Mouse (Mus musculus) cerebellum, adult 11-12 months (tissue): ENCODE measurements at regions not wholly inside any gene's neighbourhood (a gene's known extent, or its start where the extent isn't known, plus 50 kb on each side); places are given as distances from the start of the nearest gene placed in this dataset.

Experiments used
- DNase-seq: peaks from one replicate; pipeline ENCODE4 v3.0.0; 2022

DNA sequence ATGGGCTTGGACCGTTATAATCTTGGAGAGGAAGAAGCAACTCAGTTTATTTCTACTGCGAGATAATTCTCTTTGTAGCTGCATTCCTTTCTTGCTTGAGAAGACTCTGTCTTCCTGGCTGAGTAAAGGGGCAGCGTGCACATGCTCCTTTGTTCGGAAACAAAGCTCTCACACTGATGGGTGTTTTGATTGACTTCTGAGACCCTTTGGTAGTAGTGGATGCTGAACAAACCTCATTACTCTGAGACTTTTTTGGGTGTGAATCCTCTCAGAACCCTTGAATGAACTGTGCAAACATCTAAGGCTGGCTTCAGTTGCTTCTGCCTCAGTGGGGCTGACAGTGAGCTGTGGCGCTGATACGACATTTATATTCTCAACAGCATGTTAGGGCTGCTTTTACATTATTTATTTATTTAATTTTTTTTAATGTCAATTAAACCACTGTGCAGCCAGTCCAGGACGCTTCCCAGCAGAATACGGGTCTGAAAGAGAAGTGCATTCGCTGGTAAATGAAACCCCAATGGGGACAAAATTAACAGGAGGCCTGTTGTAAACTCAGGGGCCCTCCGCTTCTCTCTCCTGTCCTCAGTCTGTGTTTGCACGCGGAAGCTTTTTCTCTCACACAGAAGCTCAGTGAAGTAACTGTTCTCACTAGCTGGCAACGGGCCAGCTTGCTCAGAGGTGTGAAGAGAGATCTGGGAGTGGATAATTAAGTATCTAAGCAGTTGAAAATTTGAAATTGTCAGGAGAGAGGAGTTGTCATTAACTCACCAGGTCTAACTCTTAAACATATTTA lies 380.1 kb upstream of the Slc30a5 start:
- peak; percentile 63 for DNase-seq

DNA sequence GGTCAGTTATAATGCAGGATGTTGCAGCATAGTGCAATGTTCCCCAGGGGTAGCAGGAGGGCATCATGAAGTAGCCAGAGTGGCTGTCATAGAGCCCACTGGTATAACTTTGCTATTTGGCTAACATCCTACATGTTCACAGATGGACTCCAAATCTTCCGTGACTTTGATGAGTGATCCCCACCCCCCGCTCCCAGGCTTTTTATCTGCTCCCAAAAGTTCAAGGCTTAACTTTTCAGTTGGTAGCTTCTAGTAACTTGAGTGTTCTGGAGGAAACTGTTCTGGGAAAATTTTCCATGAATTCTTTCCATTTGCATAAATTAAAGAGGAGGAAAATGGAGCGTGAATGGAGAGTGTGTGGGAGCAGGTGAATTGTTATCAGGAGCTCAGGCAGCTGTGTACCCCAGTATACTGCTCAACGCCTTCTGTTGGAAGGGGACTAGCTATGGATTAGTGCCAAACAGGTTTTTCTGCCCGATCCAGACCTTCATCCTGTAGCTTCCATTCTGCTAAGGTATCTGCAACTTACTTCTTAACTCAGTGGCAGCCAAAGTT lies 379.2 kb upstream of the Slc30a5 start:
- no peak for DNase-seq

DNA sequence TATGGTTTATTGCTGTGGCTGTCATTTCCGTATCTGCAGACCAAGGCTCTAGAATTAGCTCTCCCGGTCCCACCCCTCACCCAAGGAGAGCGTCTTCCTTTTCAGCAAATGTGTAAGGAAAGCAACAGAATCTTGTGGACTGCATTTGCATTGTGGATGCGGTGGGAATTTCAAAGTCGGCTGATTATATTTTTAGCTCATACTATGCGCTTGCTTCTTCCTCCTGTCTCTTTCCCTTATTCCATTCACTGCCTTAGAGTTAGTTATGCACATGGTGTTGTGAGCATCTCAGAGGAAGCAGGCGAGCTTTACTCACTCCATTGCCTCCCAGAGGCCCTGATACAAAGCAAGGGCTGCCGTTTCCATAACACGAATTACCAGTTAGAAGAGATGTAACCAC lies 375.6 kb upstream of the Slc30a5 start:
- DNase-seq, result no peak

DNA sequence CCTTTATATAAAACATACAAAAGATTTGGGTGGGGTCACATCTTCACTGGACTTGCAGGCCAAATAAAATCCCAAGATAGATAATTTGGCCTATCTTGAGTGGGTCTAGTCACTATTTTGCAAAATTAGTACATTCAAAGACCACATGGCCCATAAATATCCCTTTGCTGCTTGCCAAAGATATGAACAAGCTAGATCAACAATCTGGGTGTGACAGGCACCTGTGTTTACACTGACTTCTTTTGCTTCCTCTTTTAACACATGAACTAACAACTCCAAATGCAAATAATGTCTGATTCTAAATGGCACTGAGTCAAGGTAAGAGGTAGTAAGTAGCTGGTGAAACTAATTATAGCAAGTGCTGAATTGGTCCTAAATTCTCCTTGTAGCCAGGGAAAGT lies 370.2 kb upstream of the Slc30a5 start:
- no peak for DNase-seq

DNA sequence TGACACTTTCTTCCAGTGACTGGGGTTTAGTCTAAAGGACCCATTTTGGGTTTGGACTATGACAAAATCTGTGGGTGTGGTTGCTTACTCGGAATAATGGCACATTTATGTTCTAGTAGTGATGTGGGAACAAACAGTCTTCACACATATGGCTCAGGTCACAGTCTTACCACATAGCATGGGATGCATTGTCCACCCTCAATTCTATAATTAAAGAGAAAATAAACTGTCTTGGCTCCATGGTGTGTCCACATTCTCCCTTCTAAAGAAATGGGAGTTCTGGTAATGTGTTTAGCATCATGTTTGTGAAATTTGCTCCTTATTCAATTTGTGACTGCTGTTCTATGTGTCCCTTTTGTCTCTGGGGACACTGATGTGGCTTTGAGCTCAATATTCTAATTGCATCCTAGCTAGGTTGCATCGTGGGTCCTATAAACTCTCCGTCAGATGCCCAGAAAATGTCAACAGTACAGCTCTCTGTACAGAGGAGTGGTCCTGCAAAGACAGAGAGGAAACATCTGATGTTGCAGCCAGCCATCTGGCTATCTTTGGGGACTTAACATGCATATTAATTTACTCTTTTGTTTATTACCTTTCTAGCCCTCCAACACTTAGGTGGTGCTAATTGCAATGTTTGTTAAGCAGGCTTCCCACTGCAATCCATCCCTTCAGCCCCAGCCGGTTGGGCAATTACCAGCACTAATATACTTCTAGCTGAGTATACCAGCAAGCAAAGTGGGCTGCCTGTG lies 369.5 kb upstream of the Slc30a5 start:
- DNase-seq, result no peak

DNA sequence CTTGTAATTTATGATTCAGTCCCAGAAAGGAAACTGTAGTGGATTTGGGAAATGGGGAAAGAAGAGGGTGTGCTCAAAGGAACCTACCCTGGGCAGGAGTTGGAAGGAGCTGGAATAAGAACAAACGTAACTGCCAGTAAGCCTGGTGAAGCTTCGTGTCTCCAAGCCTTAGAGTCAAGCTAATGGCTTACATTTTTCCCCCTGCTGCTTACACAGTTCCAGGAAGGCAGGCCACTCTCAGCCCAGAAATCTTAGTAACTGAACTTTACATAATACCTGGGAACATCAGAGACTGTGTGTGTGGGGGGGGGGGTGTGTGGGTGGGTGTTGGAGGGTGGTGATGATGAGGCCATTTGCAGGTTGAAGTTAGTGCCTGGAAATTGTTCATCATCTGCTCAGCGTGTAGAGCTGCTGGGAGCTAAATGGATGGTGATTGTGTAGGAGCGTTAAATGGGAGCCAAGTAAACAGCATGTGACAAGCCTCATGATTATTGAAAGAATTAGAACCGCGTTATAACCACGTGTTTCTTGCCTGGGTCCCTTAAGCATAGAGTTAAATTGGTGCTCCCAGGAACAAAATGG lies 357.1 kb upstream of the Slc30a5 start:
- no peak for DNase-seq

GRCm38 (mm10) chr13:101182387-101182786 lies 349.2 kb upstream of the Slc30a5 start:
- DNase-seq, result no peak

DNA sequence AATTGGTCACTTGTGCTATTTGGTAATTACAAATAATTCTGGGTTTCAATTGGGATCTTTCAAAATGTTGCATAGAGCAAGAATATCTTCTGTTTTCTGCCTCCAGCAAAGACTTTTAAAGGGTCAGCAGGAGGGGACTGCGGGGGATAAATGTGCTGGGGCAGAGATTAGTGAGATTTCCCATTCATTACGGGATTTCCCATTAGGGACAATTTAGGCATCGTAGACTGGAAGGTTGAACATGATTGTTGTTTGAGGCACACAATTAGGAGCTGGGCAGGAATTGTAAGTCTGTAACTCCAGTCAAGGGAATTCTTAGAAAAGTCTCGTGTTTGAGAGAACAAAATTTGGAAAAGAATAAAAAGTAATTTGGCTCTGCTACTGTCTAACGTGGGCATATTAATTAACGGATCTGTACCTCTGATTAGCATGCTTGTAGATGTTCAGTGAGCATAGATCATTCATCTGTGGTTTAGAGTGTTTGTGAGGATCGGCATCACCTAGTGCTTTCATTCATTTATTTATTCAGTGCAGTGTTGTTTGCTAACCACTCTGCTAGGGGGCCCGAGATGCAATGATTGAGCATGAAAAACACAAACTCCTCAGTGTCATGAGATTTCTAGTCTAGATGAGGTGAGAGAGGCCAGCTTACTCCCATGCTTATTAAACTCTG lies 341.9 kb upstream of the Slc30a5 start:
- no peak for DNase-seq

- DNase-seq, result no peak
Observed at GRCm38 (mm10) chr13:101161768-101162167, 328.5 kb upstream of the Slc30a5 start.

- DNase-seq, result no peak
Observed at GRCm38 (mm10) chr13:101159878-101160277, 326.7 kb upstream of the Slc30a5 start.

- DNase-seq, result no peak
Observed at GRCm38 (mm10) chr13:101153760-101154159, 320.5 kb upstream of the Slc30a5 start.

GRCm38 (mm10) chr13:101142761-101143160 lies 309.5 kb upstream of the Slc30a5 start:
- DNase-seq, result no peak

GRCm38 (mm10) chr13:101142104-101142735 lies 309.0 kb upstream of the Slc30a5 start:
- no peak for DNase-seq

- no peak for DNase-seq
Observed at GRCm38 (mm10) chr13:101129466-101129865, 296.2 kb upstream of the Slc30a5 start.

DNA sequence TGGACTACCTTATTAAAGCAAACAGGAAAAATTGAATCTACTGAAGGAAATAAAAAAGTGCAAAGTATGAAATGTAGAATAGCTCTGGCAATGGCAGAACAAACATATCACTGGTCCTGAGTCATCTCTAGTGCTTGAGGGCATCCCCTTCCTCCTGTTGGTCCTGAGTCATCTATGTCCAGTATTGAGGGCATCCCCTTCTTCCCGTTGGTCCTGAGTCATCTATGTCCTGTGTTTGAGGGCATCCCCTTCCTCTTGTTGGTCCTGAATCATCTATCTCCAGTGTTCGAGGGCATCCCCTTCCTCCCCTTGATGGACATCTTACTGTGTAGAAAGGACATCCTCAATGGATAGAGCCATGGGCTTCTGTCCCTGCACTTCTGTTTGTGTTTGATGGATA lies 294.6 kb upstream of the Slc30a5 start:
- no peak for DNase-seq

DNA sequence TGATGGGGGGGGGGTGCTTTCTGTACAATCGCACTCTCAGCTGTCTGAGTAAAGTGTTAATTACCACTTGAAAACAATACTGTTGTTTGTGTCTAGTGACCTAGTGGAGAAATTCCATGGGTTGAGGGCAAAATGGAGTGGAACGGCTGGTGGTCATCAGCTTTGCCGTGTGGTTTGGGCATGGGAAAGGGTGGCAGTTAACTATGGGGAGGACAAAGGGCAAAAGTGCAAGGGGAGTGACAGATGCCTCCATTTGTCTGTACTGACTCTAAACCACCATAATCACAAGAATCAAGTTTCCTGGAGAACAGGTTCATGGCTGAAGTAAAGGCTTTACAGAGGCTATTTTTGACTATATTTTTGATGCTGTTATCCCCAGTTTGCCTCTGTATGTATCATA lies 294.0 kb upstream of the Slc30a5 start:
- DNase-seq, result no peak

DNA sequence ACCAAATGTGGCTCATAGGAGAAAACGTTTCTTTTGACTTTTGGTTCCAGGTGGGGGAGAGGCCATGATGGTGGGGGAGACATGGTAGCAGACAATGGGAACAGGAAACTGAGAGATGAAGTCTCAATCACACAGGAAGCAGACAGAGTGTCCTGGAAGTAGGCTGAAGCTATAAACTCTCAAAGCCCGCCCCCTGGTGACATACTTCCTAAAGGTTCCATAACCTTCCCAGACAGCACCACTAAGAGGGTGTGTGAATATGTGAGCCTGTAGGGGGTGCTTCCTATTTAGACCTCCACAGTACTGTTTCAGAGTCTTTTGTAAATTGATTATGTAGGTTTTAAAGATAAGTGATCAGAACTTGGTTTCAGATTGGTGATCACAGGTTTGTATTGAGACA lies 284.1 kb upstream of the Slc30a5 start:
- no peak for DNase-seq

- DNase-seq, result no peak
Observed at GRCm38 (mm10) chr13:101115296-101115695, 282.1 kb upstream of the Slc30a5 start.

DNA sequence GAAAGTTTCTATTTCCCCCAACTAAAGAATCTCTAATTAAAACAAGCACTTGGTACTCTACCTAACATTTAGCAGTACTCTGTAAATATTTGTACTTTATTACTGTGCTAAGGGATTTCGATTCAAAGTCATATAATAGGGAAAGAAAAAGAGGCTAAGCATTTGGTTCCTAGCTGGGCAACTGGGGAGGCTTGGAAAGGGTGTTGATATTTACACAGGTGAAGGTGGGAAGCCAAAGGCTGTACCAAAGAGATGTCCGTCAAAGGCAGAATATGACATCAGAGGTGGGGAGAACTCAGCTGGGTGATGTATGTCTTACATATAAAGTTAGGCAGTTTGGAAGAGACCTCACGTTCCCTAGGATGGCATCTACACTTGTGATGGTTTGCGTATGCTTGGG lies 278.9 kb upstream of the Slc30a5 start:
- no peak for DNase-seq

GRCm38 (mm10) chr13:101111773-101112172 lies 278.5 kb upstream of the Slc30a5 start:
- no peak for DNase-seq

- no peak for DNase-seq
Observed at GRCm38 (mm10) chr13:101100621-101101020, 267.4 kb upstream of the Slc30a5 start.

GRCm38 (mm10) chr13:101096856-101097255 lies 263.6 kb upstream of the Slc30a5 start:
- no peak for DNase-seq

DNA sequence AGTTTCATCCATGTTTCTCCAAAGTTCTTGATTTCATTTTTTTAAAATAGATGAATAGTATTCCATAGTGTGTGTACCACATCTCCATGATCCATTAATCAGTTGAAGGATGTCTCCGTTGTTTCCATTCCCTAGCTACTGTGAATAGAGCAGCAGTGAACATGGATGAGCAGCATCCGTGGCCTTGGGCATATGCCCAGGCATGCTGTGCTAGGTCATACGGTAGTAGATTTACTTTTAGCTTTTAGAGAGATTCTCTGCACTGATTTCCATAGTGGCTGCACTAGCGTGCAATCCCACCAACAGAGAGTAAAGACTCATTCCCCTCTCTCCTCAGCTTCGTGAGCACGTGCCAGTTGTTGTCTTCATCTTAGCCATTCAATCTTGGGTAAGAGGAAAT lies 263.0 kb upstream of the Slc30a5 start:
- DNase-seq, result no peak
